Mouse (Mus musculus): ENCODE results near the gene Gtsf1. TPM values are rescaled to one million over a fixed set of nuclear protein-coding genes. Genes with fewer than 3 reads are reported as not detected.
A peak's percentile ranks its signal among the peaks of the same experiment; 100 is the strongest.

Gtsf1 gene
- total RNA-seq, 2 experiments from 2014 or later, result 0.52 to 0.53 TPM

- intact Hi-C loops (cut with DNase I), result no loop called here
- peak; percentile 40 to 62 for DNase-seq
These were observed 51.5 kb downstream of the Gtsf1 start for GRCm38 (mm10) chr15:103378665-103379356.

GRCm38 (mm10) chr15:103377752-103378664, 52.3 kb downstream of the Gtsf1 start:
- intact Hi-C loops (cut with DNase I), result no loop called here
- DNase-seq, result peak; percentile 17 to 36

- peak; percentile 72 to 78 for DNase-seq
- intact Hi-C loops (cut with DNase I), result no loop called here
These were observed 53.4 kb downstream of the Gtsf1 start for GRCm38 (mm10) chr15:103376837-103377269.

- intact Hi-C loops (cut with DNase I), result no loop called here
- DNase-seq, result peak in 1 of 2 experiments; percentile 53
These were observed 55.0 kb downstream of the Gtsf1 start for GRCm38 (mm10) chr15:103375112-103375800.

- DNase-seq, result no peak
- intact Hi-C loops (cut with DNase I), result no loop called here
These were observed 57.8 kb downstream of the Gtsf1 start for GRCm38 (mm10) chr15:103372461-103372860.

GRCm38 (mm10) chr15:103371741-103372140, 58.5 kb downstream of the Gtsf1 start:
- intact Hi-C loops (cut with DNase I), result no loop called here
- DNase-seq, result no peak

GRCm38 (mm10) chr15:103371208-103371607, 59.1 kb downstream of the Gtsf1 start:
- intact Hi-C loops (cut with DNase I), result no loop called here

GRCm38 (mm10) chr15:103370462-103370861, 59.8 kb downstream of the Gtsf1 start:
- DNase-seq, result no peak
- intact Hi-C loops (cut with DNase I), result no loop called here

More at GRCm38 (mm10) chr15:103371208-103371607, 59.1 kb downstream of the Gtsf1 start:
- peak in 1 of 2 experiments; percentile 68 for DNase-seq

GRCm38 (mm10) chr15:103369123-103369522, 61.1 kb downstream of the Gtsf1 start:
- intact Hi-C loops (cut with DNase I), result no loop called here
- DNase-seq, result no peak

- intact Hi-C loops (cut with DNase I), result no loop called here
- no peak for DNase-seq
These were observed 61.9 kb downstream of the Gtsf1 start for GRCm38 (mm10) chr15:103368179-103368940.

- peak; percentile 88 to 89 for DNase-seq
- intact Hi-C loops (cut with DNase I), result loop anchor here (1.0 kb wide), 2 partner anchors 17 to 22 kb away; no protein-coding TSS in a partner anchor
These were observed 63.7 kb downstream of the Gtsf1 start, which contains the start of gene Itga5 for GRCm38 (mm10) chr15:103366376-103367149. TSS of gene Itga5 (minus strand) at chr15:103366763.

GRCm38 (mm10) chr15:103365471-103366375, 64.5 kb downstream of the Gtsf1 start:
- DNase-seq, result peak; percentile 73 to 75
- intact Hi-C loops (cut with DNase I), result loop anchor here (1.0 kb wide), 2 partner anchors 18 to 23 kb away; no protein-coding TSS in a partner anchor

GRCm38 (mm10) chr15:103364761-103365160, 65.5 kb downstream of the Gtsf1 start:
- intact Hi-C loops (cut with DNase I), result no loop called here
- DNase-seq, result no peak

- no peak for DNase-seq
- intact Hi-C loops (cut with DNase I), result no loop called here
These were observed 66.5 kb downstream of the Gtsf1 start for GRCm38 (mm10) chr15:103363809-103364208.

GRCm38 (mm10) chr15:103362950-103363349, 67.3 kb downstream of the Gtsf1 start:
- intact Hi-C loops (cut with DNase I), result no loop called here
- DNase-seq, result no peak

GRCm38 (mm10) chr15:103362333-103362732, 67.9 kb downstream of the Gtsf1 start:
- intact Hi-C loops (cut with DNase I), result no loop called here
- DNase-seq, result no peak

GRCm38 (mm10) chr15:103361269-103361668, 69.0 kb downstream of the Gtsf1 start:
- intact Hi-C loops (cut with DNase I), result no loop called here
- DNase-seq, result peak in 1 of 2 experiments; percentile 22
